Mouse (Mus musculus) spleen, postnatal 14 days (tissue): Measurements from ENCODE around the gene Dennd6b.

ENCODE experiments used
- DNase-seq, 2 experiments: peaks; one replicate each; pipeline ENCODE4 v3.0.0; 2021 to 2022; ENCODE audit warnings: low spot score in 2 of 2

Dennd6b gene

GRCm38 (mm10) chr15:89181561-89182270, 14.6 kb downstream of the Dennd6b start:
- DNase-seq: no peak

GRCm38 (mm10) chr15:89180571-89181229, 15.6 kb downstream of the Dennd6b start, which contains the start of gene Plxnb2:
Gene Plxnb2 (minus strand): TSS chr15:89180788.
- DNase-seq: peak in 1 of 2 experiments; percentile 26

- DNase-seq: no peak
Measured at GRCm38 (mm10) chr15:89180081-89180541, 16.2 kb downstream of the Dennd6b start.

GRCm38 (mm10) chr15:89179630-89179964, 16.7 kb downstream of the Dennd6b start:
- DNase-seq: no peak

- DNase-seq: peak in 1 of 2 experiments; percentile 12
Measured at GRCm38 (mm10) chr15:89178954-89179629, 17.2 kb downstream of the Dennd6b start.

GRCm38 (mm10) chr15:89178260-89178860, 17.9 kb downstream of the Dennd6b start:
- DNase-seq: no peak

GRCm38 (mm10) chr15:89177576-89178259, 18.6 kb downstream of the Dennd6b start:
- DNase-seq: no peak

GRCm38 (mm10) chr15:89177121-89177520, 19.2 kb downstream of the Dennd6b start:
- DNase-seq: peak; percentile 26 to 36

GRCm38 (mm10) chr15:89175411-89176155, 20.7 kb downstream of the Dennd6b start:
- DNase-seq: no peak

GRCm38 (mm10) chr15:89174889-89175339, 21.4 kb downstream of the Dennd6b start:
- DNase-seq: no peak

GRCm38 (mm10) chr15:89173906-89174214, 22.4 kb downstream of the Dennd6b start:
- no peak for DNase-seq

GRCm38 (mm10) chr15:89173024-89173905, 23.0 kb downstream of the Dennd6b start:
- no peak for DNase-seq

- no peak for DNase-seq
Measured at GRCm38 (mm10) chr15:89172276-89172935, 23.9 kb downstream of the Dennd6b start.

GRCm38 (mm10) chr15:89171526-89172051, 24.7 kb downstream of the Dennd6b start:
- DNase-seq: no peak

GRCm38 (mm10) chr15:89170102-89170501, 26.2 kb downstream of the Dennd6b start:
- no peak for DNase-seq

- no peak for DNase-seq
Measured at GRCm38 (mm10) chr15:89169431-89169830, 26.9 kb downstream of the Dennd6b start.

GRCm38 (mm10) chr15:89168922-89169321, 27.4 kb downstream of the Dennd6b start:
- no peak for DNase-seq

GRCm38 (mm10) chr15:89165478-89165877, 30.8 kb downstream of the Dennd6b start:
- no peak for DNase-seq

- no peak for DNase-seq
Measured at GRCm38 (mm10) chr15:89161397-89161796, 34.9 kb downstream of the Dennd6b start.
